Mouse (Mus musculus) midbrain, embryonic 13.5 days (tissue): ENCODE data around the gene Dennd6a. TPM values are rescaled to one million over a fixed set of nuclear protein-coding genes. Genes with fewer than 3 reads are reported as not detected.
A peak's percentile ranks its signal among the peaks of the same experiment; 100 is the strongest.
"Not testable (repeated sequence)": the region's sequence is repeated elsewhere in the genome, so short reads cannot be mapped to it uniquely, and the experiment has no call there.

ENCODE experiments used
- ATAC-seq: fragments of 200-750 bp; cut with Nextera tagmentation; 2 replicates; pipeline ENCODE4 v1.8.0; 2017; ENCODE audit warnings: mild to moderate bottlenecking, moderate TSS enrichment, moderate library complexity
- H3K27ac ChIP-seq: fragments of 300-500 bp; sonication (generic); 2 replicates; pipeline ENCODE4 v1.5.1; 2015; ENCODE audit warnings: inconsistent platforms, mild to moderate bottlenecking, moderate library complexity
- H3K27me3 ChIP-seq: fragments of 300-500 bp; sonication (generic); 2 replicates; pipeline ENCODE4 v1.6.1; 2015; ENCODE audit warnings: mild to moderate bottlenecking, inconsistent platforms
- H3K36me3 ChIP-seq: fragments of 300-500 bp; sonication (generic); 2 replicates; pipeline ENCODE4 v1.6.1; 2015; ENCODE audit warnings: mild to moderate bottlenecking, inconsistent platforms
- H3K4me1 ChIP-seq: fragments of 300-500 bp; sonication (generic); replicated peaks from 2 replicates; pipeline ENCODE4 v1.6.1; 2015; ENCODE audit warnings: inconsistent platforms
- H3K4me2 ChIP-seq: fragments of 300-500 bp; sonication (generic); replicated peaks from 2 replicates; pipeline ENCODE4 v1.6.1; 2015; ENCODE audit warnings: moderate library complexity, mild to moderate bottlenecking, inconsistent platforms
- H3K4me3 ChIP-seq: fragments of 300-500 bp; sonication (generic); replicated peaks from 2 replicates; pipeline ENCODE4 v1.5.1; 2015; ENCODE audit warnings: mild to moderate bottlenecking, inconsistent platforms
- H3K9ac ChIP-seq: fragments of 300-500 bp; sonication (generic); replicated peaks from 2 replicates; pipeline ENCODE4 v1.6.1; 2015; ENCODE audit warnings: mild to moderate bottlenecking, inconsistent platforms
- H3K9me3 ChIP-seq: fragments of 300-500 bp; sonication (generic); 2 replicates; pipeline ENCODE4 v1.6.1; 2016; ENCODE audit warnings: mild to moderate bottlenecking, inconsistent platforms
- WGBS: fragments of 180-500 bp; shearing (Covaris S2); methylation state at CpG from one replicate; pipeline ENCODE4 v1.1.7; 2015; 5-methylcytosine and 5-hydroxymethylcytosine counted together
- polyA plus RNA-seq: library from polyadenylated mRNA; unstranded; fragments of >200 nt; fragmentation: Nextera tagmentation; extraction: Ambion mirVana; gene quantifications from 2 replicates; pipeline ENCODE4 v1.2.1, GENCODE M21; 2015

Gene Dennd6a
- polyA plus RNA-seq = 19.7 and 21.8 TPM in 2 replicates

- not testable (repeated sequence) for H3K9ac ChIP-seq, H3K4me1 ChIP-seq, H3K27me3 ChIP-seq, H3K4me3 ChIP-seq, H3K4me2 ChIP-seq, H3K27ac ChIP-seq, H3K36me3 ChIP-seq, ATAC-seq, H3K9me3 ChIP-seq
- 90% methylated on average over 5 of the region's 5 CpGs for WGBS
Measured at GRCm38 (mm10) chr14:26573556-26573955, at the start of gene Dennd6a. TSS of gene Dennd6a (plus strand) at chr14:26573856.

- Histone ChIP-seq H3K36me3 (0 out of 2 replicates have a peak, but pooled peaks cover 10% of the 10 kb centered on the region), H3K4me1 (peaks cover 31% of the 10 kb centered on the region), H3K9me3 (no peaks in the 10 kb centered on the region), H3K27ac (no peak overlapping the region), H3K4me3 (no peak overlapping the region), H3K4me2 (no peak overlapping the region), H3K9ac (no peak overlapping the region), H3K27me3 (no peaks in the 10 kb centered on the region)
- WGBS = 36% methylated on average over 3 of the region's 3 CpGs
- no peak for ATAC-seq
Measured at GRCm38 (mm10) chr14:26525955-26526354, 47.7 kb upstream of the Dennd6a start.

- H3K4me1 ChIP-seq = peaks cover 51% of the 10 kb centered on the region
- WGBS = 80% methylated on average over 2 of the region's 2 CpGs
- no peak for ATAC-seq
Measured at GRCm38 (mm10) chr14:26528296-26528695, 45.4 kb upstream of the Dennd6a start.

GRCm38 (mm10) chr14:26530350-26530749, 43.3 kb upstream of the Dennd6a start:
- H3K36me3 ChIP-seq = 0 out of 2 replicates have a peak, but pooled peaks cover 7% of the 10 kb centered on the region
- ATAC-seq = no peak
- H3K4me2 ChIP-seq = no peak overlapping the region; the same call in 1 of the 2 replicates
- no peak overlapping the region for H3K9ac ChIP-seq
- H3K27ac ChIP-seq = no peak overlapping the region
- H3K9me3 ChIP-seq = no peaks in the 10 kb centered on the region
- peaks cover 56% of the 10 kb centered on the region for H3K4me1 ChIP-seq
- no peaks in the 10 kb centered on the region for H3K27me3 ChIP-seq
- 63% methylated on average over 7 of the region's 7 CpGs for WGBS
- no peak overlapping the region for H3K4me3 ChIP-seq

More at GRCm38 (mm10) chr14:26528296-26528695, 45.4 kb upstream of the Dennd6a start:
- Histone ChIP-seq H3K36me3 (0 out of 2 replicates have a peak, but pooled peaks cover 10% of the 10 kb centered on the region), H3K4me2 (no peak overlapping the region), H3K4me3 (no peak overlapping the region), H3K9ac (no peak overlapping the region), H3K27me3 (no peaks in the 10 kb centered on the region), H3K9me3 (no peaks in the 10 kb centered on the region), H3K27ac (no peak overlapping the region)

- H3K27ac ChIP-seq = no peak overlapping the region
- H3K4me2 ChIP-seq = peak overlapping the region; percentile 25; the same call in 1 of the 2 replicates
- peaks cover 52% of the 10 kb centered on the region for H3K4me1 ChIP-seq
- no peak overlapping the region for H3K9ac ChIP-seq
- 86% methylated on average over 10 of the region's 10 CpGs for WGBS
- H3K4me3 ChIP-seq = no peak overlapping the region
- no peak for ATAC-seq
- no peaks in the 10 kb centered on the region for H3K27me3 ChIP-seq
- H3K36me3 ChIP-seq = 0 out of 2 replicates have a peak, but pooled peaks cover 7% of the 10 kb centered on the region
- no peaks in the 10 kb centered on the region for H3K9me3 ChIP-seq
Measured at GRCm38 (mm10) chr14:26531410-26532313, 42.0 kb upstream of the Dennd6a start.

- H3K27ac ChIP-seq = no peak overlapping the region
- peaks cover 52% of the 10 kb centered on the region for H3K4me1 ChIP-seq
- peak overlapping the region; percentile 81 for H3K4me2 ChIP-seq
- 0 out of 2 replicates have a peak, but pooled peaks cover 7% of the 10 kb centered on the region for H3K36me3 ChIP-seq
- no peak for ATAC-seq
- no peaks in the 10 kb centered on the region for H3K27me3 ChIP-seq
- H3K4me3 ChIP-seq = peak overlapping the region; percentile 83
- WGBS = 60% methylated on average over 9 of the region's 9 CpGs
- H3K9ac ChIP-seq = peak overlapping the region; percentile 89
- H3K9me3 ChIP-seq = no peaks in the 10 kb centered on the region
Measured at GRCm38 (mm10) chr14:26532752-26533151, 40.9 kb upstream of the Dennd6a start.

GRCm38 (mm10) chr14:26533267-26533666, 40.4 kb upstream of the Dennd6a start:
- Histone ChIP-seq H3K9ac (peak overlapping the region; percentile 89), H3K4me2 (peak overlapping the region; percentile 81), H3K4me1 (peaks cover 52% of the 10 kb centered on the region), H3K4me3 (peak overlapping the region; percentile 83), H3K36me3 (0 out of 2 replicates have a peak, but pooled peaks cover 7% of the 10 kb centered on the region), H3K27ac (no peak overlapping the region), H3K9me3 (no peaks in the 10 kb centered on the region), H3K27me3 (no peaks in the 10 kb centered on the region)
- no peak for ATAC-seq
- WGBS = 26% methylated on average over 19 of the region's 19 CpGs

GRCm38 (mm10) chr14:26533821-26534756, 39.6 kb upstream of the Dennd6a start:
- WGBS = under 1% methylated on average over 82 of the region's 92 CpGs
- H3K9me3 ChIP-seq = no peaks in the 10 kb centered on the region
- peaks cover 44% of the 10 kb centered on the region for H3K4me1 ChIP-seq
- peak overlapping the region; percentile 83 for H3K4me3 ChIP-seq
- H3K4me2 ChIP-seq = peak overlapping the region; percentile 81
- H3K9ac ChIP-seq = peak overlapping the region; percentile 89
- peak; percentile 89 for ATAC-seq
- H3K27me3 ChIP-seq = no peaks in the 10 kb centered on the region
- H3K27ac ChIP-seq = peak overlapping the region; percentile 86
- 0 out of 2 replicates have a peak, but pooled peaks cover 6% of the 10 kb centered on the region for H3K36me3 ChIP-seq

GRCm38 (mm10) chr14:26534757-26535479, 38.7 kb upstream of the Dennd6a start, which contains the start of gene Slmap:
TSS of gene Slmap (minus strand) at chr14:26534931.
- peak; percentile 97 for ATAC-seq
- Histone ChIP-seq H3K36me3 (no peaks in the 10 kb centered on the region), H3K4me3 (peak within 1 kb of the TSS; percentile 83), H3K9ac (peak within 1 kb of the TSS; percentile 89), H3K4me1 (peaks cover 35% of the 10 kb centered on the region), H3K27me3 (no peaks in the 10 kb centered on the region), H3K9me3 (no peaks in the 10 kb centered on the region), H3K27ac (peak within 1 kb of the TSS; percentile 86), H3K4me2 (peak within 1 kb of the TSS; percentile 81)
- 14% methylated on average over 29 of the region's 33 CpGs for WGBS

- H3K4me3 ChIP-seq = no peak overlapping the region
- H3K9ac ChIP-seq = no peak overlapping the region
- 93% methylated on average over 4 of the region's 4 CpGs for WGBS
- ATAC-seq = no peak
- no peaks in the 10 kb centered on the region for H3K9me3 ChIP-seq
- H3K4me1 ChIP-seq = no peaks in the 10 kb centered on the region
- H3K36me3 ChIP-seq = no peaks in the 10 kb centered on the region
- H3K27ac ChIP-seq = no peak overlapping the region
- H3K4me2 ChIP-seq = no peak overlapping the region
- H3K27me3 ChIP-seq = no peaks in the 10 kb centered on the region
Measured at GRCm38 (mm10) chr14:26539241-26539640, 34.4 kb upstream of the Dennd6a start.

- WGBS = 81% methylated on average over 1 of the region's 1 CpGs
Measured at GRCm38 (mm10) chr14:26540577-26540976, 33.1 kb upstream of the Dennd6a start.

More at GRCm38 (mm10) chr14:26540577-26540976, 33.1 kb upstream of the Dennd6a start:
- Histone ChIP-seq H3K36me3 (no peaks in the 10 kb centered on the region), H3K4me1 (no peaks in the 10 kb centered on the region), H3K4me2 (no peak overlapping the region), H3K9me3 (no peaks in the 10 kb centered on the region), H3K9ac (no peak overlapping the region), H3K4me3 (no peak overlapping the region), H3K27me3 (no peaks in the 10 kb centered on the region), H3K27ac (no peak overlapping the region)
- ATAC-seq = no peak
